Mouse (Mus musculus) B cell, adult (primary cell): ENCODE data around the gene Ankzf1. TPM values are rescaled to one million over a fixed set of nuclear protein-coding genes. Genes with fewer than 3 reads are reported as not detected.

Experiments
- total RNA-seq: library from RNA; stranded (reverse); gene quantifications from 4 replicates; pipeline ENCODE4 v1.2.4, GENCODE M21; 2023; ENCODE audit not compliant: inconsistent age

Ankzf1 gene
- 30.4 to 36.3 TPM (median 33.0 TPM) in 4 replicates for total RNA-seq

GRCm38 (mm10) chr1:75191622-75192402 is at the start of gene Ankzf1, which contains the start of gene Atg9a:
TSS of gene Ankzf1 (plus strand) at chr1:75192151.
TSS of gene Atg9a (minus strand) at chr1:75192196.

GRCm38 (mm10) chr1:75142301-75143261 is 49.4 kb upstream of the Ankzf1 start, which contains the start of the genes Cnppd1 and Retreg2:
TSS of gene Cnppd1 (minus strand) at chr1:75142711.
TSS of gene Retreg2 (plus strand) at chr1:75142778.

GRCm38 (mm10) chr1:75168472-75169464 is 23.2 kb upstream of the Ankzf1 start, which contains the start of gene Zfand2b:
TSS of gene Zfand2b (plus strand) at chr1:75168646.

DNA sequence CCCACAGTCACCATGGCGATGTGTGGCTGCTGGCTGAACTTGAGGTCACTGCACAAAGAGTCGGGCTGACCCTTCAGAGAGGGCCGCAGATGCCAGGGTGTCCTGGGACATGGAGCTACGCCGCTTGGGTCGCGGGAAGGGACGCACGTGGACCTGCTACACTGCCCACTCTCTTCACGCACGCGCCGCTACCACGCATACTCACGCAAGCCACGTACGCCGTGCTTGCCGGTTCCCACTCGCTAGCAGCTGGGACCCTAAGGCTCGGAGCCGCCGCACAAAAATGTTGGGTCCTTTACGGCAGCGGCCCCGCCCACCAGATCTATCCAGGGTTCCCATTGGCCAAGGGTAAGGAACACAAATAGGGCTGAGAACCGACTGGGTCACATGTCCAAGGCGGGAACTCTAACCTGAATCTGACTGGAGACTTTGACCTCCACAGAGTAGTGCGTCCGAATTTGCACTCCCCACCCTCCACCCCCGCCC is 11.8 kb upstream of the Ankzf1 start, which contains the start of gene Abcb6:
Gene Abcb6 (minus strand): TSS at position 288 of the 486 bp plus-strand sequence.

GRCm38 (mm10) chr1:75210136-75211087 is 18.5 kb downstream of the Ankzf1 start, which contains the start of the genes Glb1l and Stk16:
TSS of gene Glb1l (minus strand) at chr1:75210813.
TSS of gene Stk16 (plus strand) at chr1:75210838.

DNA sequence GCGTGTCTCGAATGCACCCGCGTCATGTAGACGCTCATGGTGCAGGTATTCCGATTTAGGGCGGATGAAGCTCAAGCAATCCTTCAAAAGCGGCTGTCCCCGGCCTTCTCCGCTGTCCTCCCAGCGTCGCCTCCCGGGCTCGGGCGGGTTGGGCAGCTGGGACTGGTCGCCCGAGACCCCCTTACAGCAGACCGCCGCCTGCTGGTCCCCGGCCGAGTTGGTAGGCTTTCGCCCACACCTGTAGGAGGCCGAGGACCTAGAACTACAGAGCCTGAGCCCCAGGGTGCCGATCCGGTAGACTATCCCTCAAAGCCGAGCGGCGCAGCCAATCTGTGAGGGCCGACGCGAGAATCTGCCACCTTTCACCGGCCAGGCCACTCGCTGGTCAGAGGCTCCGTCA is 27.6 kb downstream of the Ankzf1 start, which contains the start of gene Tuba4a:
Gene Tuba4a (minus strand): TSS at position 335 of the 400 bp plus-strand sequence.

DNA sequence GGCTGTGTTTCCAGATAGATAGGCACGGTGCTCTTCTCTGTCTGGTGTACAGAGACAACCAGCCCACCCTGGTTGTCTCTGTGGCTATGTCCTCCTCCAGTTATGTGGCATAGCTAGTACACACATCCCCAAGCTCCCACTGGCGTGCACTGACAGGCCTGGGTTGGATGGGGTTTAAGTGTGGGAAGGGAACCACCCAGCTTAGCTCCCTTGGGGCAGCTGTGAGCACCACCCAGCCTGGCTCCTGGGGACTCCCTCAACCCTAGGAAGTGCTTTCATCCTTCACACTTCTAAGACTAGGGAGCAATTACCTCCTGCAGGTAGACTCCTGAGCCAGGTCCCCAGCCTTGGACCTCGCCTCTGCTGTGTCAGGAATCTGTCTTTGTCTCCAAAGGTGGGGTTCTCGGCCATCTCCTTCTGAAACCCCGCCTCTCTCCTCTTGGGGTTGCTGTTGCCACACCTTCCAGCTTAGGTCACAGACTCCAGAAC is 39.8 kb downstream of the Ankzf1 start, which contains the start of gene A630095N17Rik:
Gene A630095N17Rik (minus strand): TSS at position 439 of the 489 bp plus-strand sequence.

DNA sequence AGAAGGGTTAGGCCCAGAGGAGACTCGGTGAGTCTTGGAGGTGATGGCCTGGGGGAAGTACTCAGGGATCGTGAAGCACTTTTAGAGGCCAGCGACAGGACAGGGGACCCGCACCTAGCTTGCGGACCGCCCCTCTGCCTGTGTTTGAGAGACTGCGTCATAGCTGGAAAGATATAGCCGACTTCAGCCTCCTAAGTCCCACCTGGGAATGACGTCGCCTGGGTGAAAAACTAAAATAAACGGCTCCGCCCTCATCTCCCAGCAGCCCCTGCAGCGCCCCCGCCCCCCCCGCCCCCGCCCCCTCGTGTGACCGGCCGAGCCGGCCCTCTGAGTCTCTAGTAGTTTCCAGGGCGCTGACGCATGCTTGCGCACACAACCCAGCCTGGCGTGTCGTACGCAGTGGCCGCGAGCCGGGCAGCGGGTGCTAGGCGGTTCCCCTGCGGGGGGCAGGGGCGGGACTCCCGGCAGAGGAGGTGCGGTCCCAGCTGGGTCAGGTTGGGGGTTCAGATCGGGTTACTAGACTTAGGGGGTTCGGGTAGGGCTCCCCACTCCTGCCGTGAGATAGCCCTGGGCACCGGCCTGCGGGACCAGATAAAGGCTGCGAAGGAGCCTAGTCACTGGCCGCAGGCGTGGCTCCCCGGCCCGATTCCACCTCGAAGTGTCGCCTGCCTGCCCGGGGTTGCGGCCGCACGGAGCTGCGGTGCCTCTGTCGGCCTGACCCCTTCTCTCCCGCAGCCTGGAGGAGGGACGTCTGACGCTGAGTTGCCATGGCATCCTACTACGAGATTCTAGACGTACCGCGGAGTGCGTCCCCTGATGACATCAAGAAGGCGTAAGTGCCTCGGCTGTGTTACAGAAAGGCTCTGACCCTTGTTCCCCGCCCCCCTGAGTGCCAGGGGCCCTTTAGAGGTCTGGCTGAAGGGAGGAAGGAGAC is 44.4 kb downstream of the Ankzf1 start, which contains the start of gene Dnajb2:
Gene Dnajb2 (plus strand): TSS at position 290 of the 934 bp plus-strand sequence.

Other genes with a start within 250 kb of the Ankzf1 start
- 0.32 to 0.60 TPM (median 0.48 TPM) in 3 of 4 replicates, not detected in the other for gene Ihh, start 240.5 kb upstream of the Ankzf1 start, total RNA-seq
- gene Nhej1, start 67.0 kb upstream of the Ankzf1 start, total RNA-seq = 3.5 to 6.7 TPM (median 5.0 TPM) in 4 replicates
- 0.93 to 1.8 TPM (median 1.3 TPM) in 4 replicates for gene Slc23a3, start 58.3 kb upstream of the Ankzf1 start, total RNA-seq
- gene Cnppd1, start 49.4 kb upstream of the Ankzf1 start, total RNA-seq = 107 to 119 TPM (median 112 TPM) in 4 replicates
- 60.5 to 80.1 TPM (median 70.4 TPM) in 4 replicates for gene Retreg2, start 49.4 kb upstream of the Ankzf1 start, total RNA-seq
- 39.0 to 44.9 TPM (median 43.5 TPM) in 4 replicates for gene Zfand2b, start 23.5 kb upstream of the Ankzf1 start, total RNA-seq
- gene Abcb6, start 11.8 kb upstream of the Ankzf1 start, total RNA-seq = 3.7 to 5.5 TPM (median 4.0 TPM) in 4 replicates
- gene Atg9a, start within 50 bp of the Ankzf1 start, total RNA-seq = 26.6 to 34.5 TPM (median 28.6 TPM) in 4 replicates
- 12.0 to 21.7 TPM (median 14.2 TPM) in 4 replicates for gene Glb1l, start 18.7 kb downstream of the Ankzf1 start, total RNA-seq
- gene Stk16, start 18.7 kb downstream of the Ankzf1 start, total RNA-seq = 89.4 to 98.9 TPM (median 93.2 TPM) in 4 replicates
- gene Tuba4a, start 27.7 kb downstream of the Ankzf1 start, total RNA-seq = 197 to 212 TPM (median 207 TPM) in 4 replicates
- gene A630095N17Rik, start 40.0 kb downstream of the Ankzf1 start, total RNA-seq = 1.3 TPM in 1 of 4 replicates, not detected in the others
- 80.0 to 93.8 TPM (median 88.3 TPM) in 4 replicates for gene Dnajb2, start 44.3 kb downstream of the Ankzf1 start, total RNA-seq
- 0.19 TPM in 1 of 4 replicates, not detected in the others for gene Ptprn, start 72.4 kb downstream of the Ankzf1 start, total RNA-seq
- gene Resp18, start 86.3 kb downstream of the Ankzf1 start, total RNA-seq = not detected in 4 replicates
- gene Dnpep, start 125.8 kb downstream of the Ankzf1 start, total RNA-seq = 44.7 to 64.5 TPM (median 48.8 TPM) in 4 replicates
- 0.21 to 0.70 TPM in 2 of 4 replicates, not detected in the others for gene Des, start 168.2 kb downstream of the Ankzf1 start, total RNA-seq
- gene Speg, start 183.1 kb downstream of the Ankzf1 start, total RNA-seq = not detected in 4 replicates
- 55.8 to 68.5 TPM (median 60.3 TPM) in 4 replicates for gene Gmppa, start 243.8 kb downstream of the Ankzf1 start, total RNA-seq